Mouse (Mus musculus) left cerebral cortex, adult 9 months (tissue): Measurements from ENCODE around the gene Cers3.
A peak's percentile ranks its signal among the peaks of the same experiment; 100 is the strongest.

Source experiments
- DNase-seq, 2 experiments: peaks; one replicate each; pipeline ENCODE4 v3.0.0; 2022; ENCODE audit warnings: low spot score in 2 of 2

Cers3 gene

GRCm38 (mm10) chr7:66779944-66780942 is 36.9 kb downstream of the Cers3 start:
- no peak for DNase-seq

- DNase-seq, result no peak
These were observed 43.2 kb downstream of the Cers3 start for GRCm38 (mm10) chr7:66786476-66786875.

- DNase-seq, result no peak
These were observed 44.5 kb downstream of the Cers3 start for GRCm38 (mm10) chr7:66787816-66788215.

- no peak for DNase-seq
These were observed 46.8 kb downstream of the Cers3 start for GRCm38 (mm10) chr7:66789860-66790748.

GRCm38 (mm10) chr7:66791022-66791421 is 47.7 kb downstream of the Cers3 start:
- DNase-seq, result no peak

GRCm38 (mm10) chr7:66796909-66797308 is 53.6 kb downstream of the Cers3 start:
- DNase-seq, result no peak

- no peak for DNase-seq
These were observed 54.0 kb downstream of the Cers3 start for GRCm38 (mm10) chr7:66797345-66797744.

- DNase-seq, result no peak
These were observed 55.5 kb downstream of the Cers3 start for GRCm38 (mm10) chr7:66798826-66799225.

GRCm38 (mm10) chr7:66800784-66801183 is 57.5 kb downstream of the Cers3 start:
- no peak for DNase-seq

GRCm38 (mm10) chr7:66801785-66802184 is 58.5 kb downstream of the Cers3 start:
- DNase-seq, result no peak

GRCm38 (mm10) chr7:66803798-66804197 is 60.5 kb downstream of the Cers3 start:
- DNase-seq, result no peak

- no peak for DNase-seq
These were observed 63.5 kb downstream of the Cers3 start for GRCm38 (mm10) chr7:66806801-66807200.

- DNase-seq, result no peak
These were observed 67.1 kb downstream of the Cers3 start for GRCm38 (mm10) chr7:66810436-66810835.

- no peak for DNase-seq
These were observed 68.0 kb downstream of the Cers3 start for GRCm38 (mm10) chr7:66811294-66811693.

- no peak for DNase-seq
These were observed 69.0 kb downstream of the Cers3 start for GRCm38 (mm10) chr7:66812289-66812688.

- peak in 1 of 2 experiments; percentile 15 for DNase-seq
These were observed 69.4 kb downstream of the Cers3 start for GRCm38 (mm10) chr7:66812737-66813136.

GRCm38 (mm10) chr7:66813172-66813571 is 69.9 kb downstream of the Cers3 start:
- no peak for DNase-seq

- DNase-seq, result no peak
These were observed 72.2 kb downstream of the Cers3 start for GRCm38 (mm10) chr7:66815526-66815925.

GRCm38 (mm10) chr7:66820034-66820433 is 76.7 kb downstream of the Cers3 start:
- peak in 1 of 2 experiments; percentile 28 for DNase-seq

- no peak for DNase-seq
These were observed 87.5 kb downstream of the Cers3 start for GRCm38 (mm10) chr7:66830803-66831202.

- no peak for DNase-seq
These were observed 88.0 kb downstream of the Cers3 start for GRCm38 (mm10) chr7:66831295-66831694.

- DNase-seq, result peak; percentile 94 to 97
These were observed 96.2 kb downstream of the Cers3 start, which contains the start of gene Adamts17 for GRCm38 (mm10) chr7:66839463-66840007. Gene Adamts17, plus strand, starts transcription at chr7:66839735.
